Comparison of ENCODE assay signal across 10 mouse cellular contexts in genomic region chr10:14482483-14482882, GRCm38 (mm10).
A peak's percentile ranks its signal among the peaks of the same experiment; 100 is the strongest.
DNase-seq lines count a peak whose midpoint lies in the region; ATAC-seq lines count a peak whose summit lies in the region.
"Had no signal": no experiment of that assay in that cellular context is flagged by ENCODE, and none has a peak within 500 bp of the region (broad histone marks: within the 10 kb centered on the region; RNA-seq: fewer than 3 reads in every experiment).

No protein-coding gene starts in this region.

- H3K4me3 ChIP-seq in hindbrain, embryonic 15.5 days: no peak overlapping the region
- no peak overlapping the region for H3K4me3 ChIP-seq in midbrain, embryonic 16.5 days (ENCODE audit: low read depth, low read length)

- WGBS in hindbrain, embryonic 15.5 days: 28% methylated on average over 5 of the region's 5 CpGs
- 38% methylated on average over 5 of the region's 5 CpGs for WGBS in midbrain, embryonic 16.5 days

- no peaks in the 10 kb centered on the region for H3K4me1 ChIP-seq in hindbrain, embryonic 15.5 days (replicated peaks)
- H3K4me1 ChIP-seq in midbrain, embryonic 16.5 days (ENCODE audit: control insufficient read depth, insufficient read depth, low read length): no peaks in the 10 kb centered on the region

- H3K4me2 ChIP-seq in hindbrain, embryonic 15.5 days: no peak overlapping the region
- H3K4me2 ChIP-seq in midbrain, embryonic 16.5 days (ENCODE audit: low read length): no peak overlapping the region

- peak; percentile 76 for DNase-seq in brain, adult 2 months (ENCODE audit: low read depth, low spot score)
- peak; percentile 8 for DNase-seq in brain, embryonic 18.5 days (ENCODE audit: low read depth, low spot score)
- DNase-seq in thymus, postnatal 36 days: no peak
- DNase-seq in spleen, adult 12 weeks (ENCODE audit: low spot score): no peak
- DNase-seq in adrenal gland, adult 8-10 months: no peak
- DNase-seq: gastrocnemius, postnatal 14 days; kidney, adult 18-20 months; lung, adult 2 months had no signal

- H3K27me3 ChIP-seq in hindbrain, embryonic 15.5 days: no peaks in the 10 kb centered on the region
- H3K27me3 ChIP-seq in midbrain, embryonic 16.5 days (ENCODE audit: control insufficient read depth, insufficient read depth, low read depth, low read length): no peaks in the 10 kb centered on the region

- H3K9ac ChIP-seq in hindbrain, embryonic 15.5 days: no peak overlapping the region
- H3K9ac ChIP-seq in midbrain, embryonic 16.5 days (ENCODE audit: low read depth, low read length): no peak overlapping the region

- no peak overlapping the region for H3K27ac ChIP-seq in hindbrain, embryonic 15.5 days (replicated peaks)
- H3K27ac ChIP-seq in midbrain, embryonic 16.5 days (ENCODE audit: low read length): no peak overlapping the region

- H3K9me3 ChIP-seq in hindbrain, embryonic 15.5 days: no peaks in the 10 kb centered on the region
- no peaks in the 10 kb centered on the region for H3K9me3 ChIP-seq in midbrain, embryonic 16.5 days (replicated peaks; ENCODE audit: control insufficient read depth, low read length, poor library complexity, severe bottlenecking)

- no peaks in the 10 kb centered on the region for H3K36me3 ChIP-seq in hindbrain, embryonic 15.5 days
- H3K36me3 ChIP-seq in midbrain, embryonic 16.5 days (ENCODE audit: control insufficient read depth, insufficient read depth, low read length): no peaks in the 10 kb centered on the region

- ATAC-seq in hindbrain, embryonic 15.5 days (ENCODE audit: low FRiP score, low read depth): peak; percentile 71
- ATAC-seq in midbrain, embryonic 16.5 days: peak; percentile 68

Comparison
In these comparisons a context has a peak if more than half of its experiments do, and no peak if none do; other contexts are left out.
1. DNase-seq: peak in brain, adult 2 months (single experiment) and brain, embryonic 18.5 days (single experiment); none in thymus, postnatal 36 days (0 of 2), spleen, adult 12 weeks (single experiment) and adrenal gland, adult 8-10 months (single experiment).